Mouse (Mus musculus) gastrocnemius, adult 18-20 months (tissue): ENCODE measurements around the gene Gstt2. TPM values are rescaled to one million over a fixed set of nuclear protein-coding genes. Genes with fewer than 3 reads are reported as not detected.

Experiments
- DNase-seq: peaks from one replicate; pipeline ENCODE4 v3.0.0; 2021; ENCODE audit warnings: low spot score
- total RNA-seq, 2 experiments: library from RNA; stranded (reverse); gene quantifications; 2 replicates each; pipeline ENCODE4 v1.2.3; 2021

Gene Gstt2
- total RNA-seq, 2 experiments from 2014 or later, result 2.6 to 3.4 TPM

- no peak for DNase-seq
Observed at GRCm38 (mm10) chr10:75829529-75830274, 7.5 kb downstream of the Gstt2 start.

- peak; percentile 93 for DNase-seq
Observed at GRCm38 (mm10) chr10:75828500-75828931, 8.7 kb downstream of the Gstt2 start.

- DNase-seq, result peak; percentile 90
Observed at GRCm38 (mm10) chr10:75827668-75828360, 9.4 kb downstream of the Gstt2 start.

GRCm38 (mm10) chr10:75824530-75824929 lies 12.7 kb downstream of the Gstt2 start:
- DNase-seq, result no peak

- no peak for DNase-seq
Observed at GRCm38 (mm10) chr10:75823782-75824181, 13.4 kb downstream of the Gstt2 start.

GRCm38 (mm10) chr10:75822443-75822842 lies 14.8 kb downstream of the Gstt2 start, which contains the start of gene Gstt4:
Gene Gstt4, minus strand, starts transcription at chr10:75822543.
- no peak for DNase-seq

GRCm38 (mm10) chr10:75819882-75820281 lies 17.3 kb downstream of the Gstt2 start:
- DNase-seq, result no peak

GRCm38 (mm10) chr10:75818641-75819040 lies 18.6 kb downstream of the Gstt2 start:
- no peak for DNase-seq

GRCm38 (mm10) chr10:75804217-75804616 lies 33.0 kb downstream of the Gstt2 start:
- no peak for DNase-seq

GRCm38 (mm10) chr10:75798176-75798696 lies 39.0 kb downstream of the Gstt2 start, which contains the start of gene Gstt1:
Gene Gstt1, minus strand, starts transcription at chr10:75798584.
- peak; percentile 76 for DNase-seq

GRCm38 (mm10) chr10:75797619-75798175 lies 39.5 kb downstream of the Gstt2 start:
- DNase-seq, result peak; percentile 71

GRCm38 (mm10) chr10:75796731-75797516 lies 40.3 kb downstream of the Gstt2 start:
- DNase-seq, result no peak

GRCm38 (mm10) chr10:75794880-75795279 lies 42.3 kb downstream of the Gstt2 start:
- DNase-seq, result no peak

GRCm38 (mm10) chr10:75790773-75791172 lies 46.5 kb downstream of the Gstt2 start:
- no peak for DNase-seq

GRCm38 (mm10) chr10:75789841-75790240 lies 47.4 kb downstream of the Gstt2 start:
- no peak for DNase-seq

- no peak for DNase-seq
Observed at GRCm38 (mm10) chr10:75789081-75789735, 48.0 kb downstream of the Gstt2 start.

- no peak for DNase-seq
Observed at GRCm38 (mm10) chr10:75788277-75788676, 48.9 kb downstream of the Gstt2 start.

- no peak for DNase-seq
Observed at GRCm38 (mm10) chr10:75785442-75785841, 51.8 kb downstream of the Gstt2 start.
